ENCODE assay signal across 8 mouse cellular contexts in genomic region chrX:12133836-12134431, GRCm38 (mm10). TPM values are rescaled to one million over a fixed set of nuclear protein-coding genes. Genes with fewer than 3 reads are reported as not detected.
A peak's percentile ranks its signal among the peaks of the same experiment; 100 is the strongest.
DNase-seq lines count a peak whose midpoint lies in the region; ATAC-seq lines count a peak whose summit lies in the region.

No protein-coding gene starts in this region.

- H3K9ac ChIP-seq in heart, embryonic 11.5 days (ENCODE audit: low read depth, low read length) = peak overlapping the region; percentile 69
- peak overlapping the region; percentile 37 for H3K9ac ChIP-seq in intestine, embryonic 14.5 days (ENCODE audit: low read length)
- peak overlapping the region; percentile 29; the same call in 1 of the 2 replicates for H3K9ac ChIP-seq in neural tube, embryonic 11.5 days (ENCODE audit: low read length)

- DNase-seq in heart, adult 9 months (ENCODE audit: low spot score in 2 of 2) = no peak
- DNase-seq in intestine, embryonic 14.5 days (ENCODE audit: low spot score) = no peak
- DNase-seq in neural tube, embryonic 11.5 days (ENCODE audit: low spot score) = no peak
- DNase-seq in layer of hippocampus, postnatal 10 days (ENCODE audit: low spot score in 2 of 2) = no peak
- no peak for DNase-seq in cerebellum, postnatal 14 days
- DNase-seq in adrenal gland, adult 2 months = no peak

- peaks cover 76% of the 10 kb centered on the region for H3K27me3 ChIP-seq in heart, embryonic 11.5 days (ENCODE audit: control insufficient read depth, insufficient read depth, low read length)
- peaks cover 66% of the 10 kb centered on the region for H3K27me3 ChIP-seq in intestine, embryonic 14.5 days (replicated peaks; ENCODE audit: control insufficient read depth, insufficient read depth, low read length)
- peaks cover 66% of the 10 kb centered on the region for H3K27me3 ChIP-seq in neural tube, embryonic 11.5 days (ENCODE audit: control insufficient read depth, insufficient read depth, low read length)

- ATAC-seq in heart, embryonic 11.5 days (replicated peaks; ENCODE audit: insufficient number of reproducible peaks, low FRiP score, low TSS enrichment) = no peak
- no peak for ATAC-seq in intestine, embryonic 14.5 days (replicated peaks; ENCODE audit: low FRiP score, low TSS enrichment, low read depth)
- ATAC-seq in neural tube, embryonic 11.5 days (ENCODE audit: insufficient read depth, low FRiP score, low TSS enrichment) = no peak

- peaks cover 18% of the 10 kb centered on the region for H3K4me1 ChIP-seq in heart, embryonic 11.5 days (ENCODE audit: control insufficient read depth, insufficient read depth, low read length)
- peaks cover 5% of the 10 kb centered on the region; the same call in 1 of the 2 replicates for H3K4me1 ChIP-seq in brown adipose tissue, adult 24 weeks (ENCODE audit: control insufficient read depth, insufficient read depth, insufficient read length, low read length)
- H3K4me1 ChIP-seq in intestine, embryonic 14.5 days (replicated peaks; ENCODE audit: control insufficient read depth, insufficient read depth, low read length) = peaks cover 23% of the 10 kb centered on the region; the same call in 1 of the 2 replicates
- H3K4me1 ChIP-seq in neural tube, embryonic 11.5 days (ENCODE audit: control insufficient read depth, insufficient read depth, low read length) = peaks cover 18% of the 10 kb centered on the region

- peak overlapping the region; percentile 36 for H3K4me3 ChIP-seq in heart, embryonic 11.5 days (ENCODE audit: low read depth, low read length)
- peak overlapping the region; percentile 50 for H3K4me3 ChIP-seq in brown adipose tissue, adult 24 weeks (ENCODE audit: insufficient read depth, low read depth, low read length)
- H3K4me3 ChIP-seq in intestine, embryonic 14.5 days (ENCODE audit: low read depth, low read length) = peak overlapping the region; percentile 22
- peak overlapping the region; percentile 20 for H3K4me3 ChIP-seq in neural tube, embryonic 11.5 days (ENCODE audit: low read depth, low read length)

- no peaks in the 10 kb centered on the region for H3K9me3 ChIP-seq in heart, embryonic 11.5 days (replicated peaks; ENCODE audit: control insufficient read depth, low read length)
- no peaks in the 10 kb centered on the region for H3K9me3 ChIP-seq in intestine, embryonic 14.5 days (ENCODE audit: control insufficient read depth, low read length)
- no peaks in the 10 kb centered on the region for H3K9me3 ChIP-seq in neural tube, embryonic 11.5 days (ENCODE audit: control insufficient read depth, low read length)

- peak overlapping the region; percentile 77 for H3K4me2 ChIP-seq in heart, embryonic 11.5 days
- peak overlapping the region; percentile 54 for H3K4me2 ChIP-seq in intestine, embryonic 14.5 days (ENCODE audit: low read length)
- peak overlapping the region; percentile 62 for H3K4me2 ChIP-seq in neural tube, embryonic 11.5 days (ENCODE audit: low read depth)

- no peaks in the 10 kb centered on the region for H3K36me3 ChIP-seq in heart, embryonic 11.5 days (ENCODE audit: control insufficient read depth, insufficient read depth, low read length)
- no peaks in the 10 kb centered on the region for H3K36me3 ChIP-seq in intestine, embryonic 14.5 days (ENCODE audit: control insufficient read depth, insufficient read depth, low read length)
- H3K36me3 ChIP-seq in neural tube, embryonic 11.5 days (ENCODE audit: control insufficient read depth, insufficient read depth, low read length) = no peaks in the 10 kb centered on the region

- WGBS in heart, embryonic 11.5 days (ENCODE audit: insufficient replicate concordance) = 4% methylated on average over 18 of the region's 21 CpGs
- WGBS in intestine, embryonic 14.5 days = 8% methylated on average over 18 of the region's 21 CpGs
- 2% methylated on average over 17 of the region's 21 CpGs for WGBS in neural tube, embryonic 11.5 days

- H3K27ac ChIP-seq in heart, embryonic 11.5 days (ENCODE audit: low read depth, low read length) = peak overlapping the region; percentile 87
- H3K27ac ChIP-seq in brown adipose tissue, adult 24 weeks (replicated peaks; ENCODE audit: low read depth, low read length) = no peak overlapping the region
- peak overlapping the region; percentile 59; the same call in 1 of the 2 replicates for H3K27ac ChIP-seq in intestine, embryonic 14.5 days (ENCODE audit: low read depth)
- H3K27ac ChIP-seq in neural tube, embryonic 11.5 days (ENCODE audit: low read depth, low read length) = peak overlapping the region; percentile 73

RNA-seq across cellular contexts. Expression of gene Bcor, which starts 26.2 kb away (rescaled TPM):
- 18.7 and 20.2 TPM in 2 replicates for polyA plus RNA-seq in heart, embryonic 11.5 days (2014; fragmentation: Nextera tagmentation; extraction: Ambion mirVana)
- polyA plus RNA-seq in brown adipose tissue, adult 24 weeks (2012; ENCODE audit: insufficient read depth, insufficient read length, missing spikeins) = 6.7 and 7.2 TPM in 2 replicates
- 19.8 and 20.3 TPM in 2 replicates for polyA plus RNA-seq in intestine, embryonic 14.5 days (2014; fragmentation: Nextera tagmentation; extraction: Ambion mirVana)
- polyA plus RNA-seq in neural tube, embryonic 11.5 days (2014; fragmentation: Nextera tagmentation; extraction: Ambion mirVana) = 21.0 and 26.7 TPM in 2 replicates
- 10 to 100 TPM; 18.2 to 18.5 TPM for total RNA-seq in layer of hippocampus, postnatal 10 days (2021)
- 10 to 100 TPM; 11.8 to 16.9 TPM for total RNA-seq in adrenal gland, adult 2 months (2021)
- 7.5 and 9.3 TPM in 2 replicates for polyA plus RNA-seq in adrenal gland, adult 2 months (2012; rRNA removed)
